15 mouse cellular contexts compared by ENCODE assay signal in the genomic region with DNA sequence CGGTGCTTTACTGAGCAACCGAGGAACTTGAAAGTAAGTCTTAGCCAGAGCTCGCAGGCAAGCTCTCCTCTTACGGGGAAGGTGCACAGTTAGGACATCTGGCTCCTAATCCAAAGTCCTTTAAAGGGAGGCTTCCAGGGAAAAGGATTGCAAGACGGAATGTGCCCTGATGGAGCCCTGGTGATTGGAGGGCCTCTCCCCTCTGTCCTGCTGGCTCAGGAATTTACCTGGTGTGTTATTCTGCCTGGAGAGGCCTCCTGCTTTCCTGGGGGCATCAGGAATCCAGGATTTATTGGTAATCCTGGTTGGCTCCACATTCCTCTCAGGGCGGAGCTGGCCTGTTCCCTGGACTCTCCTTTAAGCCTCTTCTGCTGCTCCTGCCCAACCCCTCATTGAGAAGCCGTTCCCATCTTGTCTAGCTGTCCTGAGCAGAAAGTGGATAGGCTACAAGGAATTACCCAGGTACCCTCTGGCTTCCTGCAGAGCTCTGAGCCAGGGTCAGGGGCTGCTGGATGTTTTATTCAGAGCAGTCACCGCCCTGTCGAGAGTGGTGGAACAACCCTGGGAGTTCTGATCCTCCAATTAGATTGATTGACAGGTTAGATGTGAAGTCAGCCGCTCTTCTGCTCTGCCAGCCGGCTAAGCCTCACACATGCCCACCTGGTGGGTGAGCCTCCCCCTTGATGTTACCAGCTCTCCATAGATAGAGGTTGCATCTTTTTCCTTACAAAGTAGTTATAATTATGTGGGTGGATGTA. TPM values are rescaled to one million over a fixed set of nuclear protein-coding genes. Genes with fewer than 3 reads are reported as not detected.
DNase-seq lines count a peak whose midpoint lies in the region; ATAC-seq lines count a peak whose summit lies in the region.
"Had no signal": no experiment of that assay in that cellular context is flagged by ENCODE, and none has a peak within 500 bp of the region (broad histone marks: within the 10 kb centered on the region; RNA-seq: fewer than 3 reads in every experiment).

No protein-coding gene starts in this region.

- no peaks in the 10 kb centered on the region for H3K9me3 ChIP-seq in forebrain, embryonic 14.5 days (replicated peaks; ENCODE audit: control insufficient read depth, low read length)
- H3K9me3 ChIP-seq in forebrain, embryonic 12.5 days = no peaks in the 10 kb centered on the region
- H3K9me3 ChIP-seq in kidney, embryonic 16.5 days (ENCODE audit: low read length) = no peaks in the 10 kb centered on the region
- H3K9me3 ChIP-seq in embryonic facial prominence, embryonic 11.5 days (replicated peaks; ENCODE audit: control insufficient read depth, low read length) = no peaks in the 10 kb centered on the region
- H3K9me3 ChIP-seq in midbrain, embryonic 16.5 days (replicated peaks; ENCODE audit: control insufficient read depth, low read length, poor library complexity, severe bottlenecking) = no peaks in the 10 kb centered on the region
- H3K9me3 ChIP-seq: embryonic facial prominence, embryonic 12.5 days had no signal

- peaks cover 30% of the 10 kb centered on the region for H3K36me3 ChIP-seq in forebrain, embryonic 14.5 days (ENCODE audit: control insufficient read depth, insufficient read depth, low read length)
- peaks cover 34% of the 10 kb centered on the region for H3K36me3 ChIP-seq in forebrain, embryonic 12.5 days (replicated peaks)
- no peaks in the 10 kb centered on the region for H3K36me3 ChIP-seq in kidney, embryonic 16.5 days (ENCODE audit: insufficient read depth, low read length)
- peaks cover 21% of the 10 kb centered on the region for H3K36me3 ChIP-seq in embryonic facial prominence, embryonic 11.5 days (replicated peaks; ENCODE audit: control insufficient read depth, insufficient read depth, low read depth, low read length)
- peaks cover 2% of the 10 kb centered on the region; the same call in 1 of the 2 replicates for H3K36me3 ChIP-seq in midbrain, embryonic 16.5 days (ENCODE audit: control insufficient read depth, insufficient read depth, low read length)

- 18% methylated on average over 11 of the region's 11 CpGs for WGBS in forebrain, embryonic 14.5 days
- 19% methylated on average over 11 of the region's 11 CpGs for WGBS in forebrain, embryonic 12.5 days
- WGBS in kidney, embryonic 16.5 days = 40% methylated on average over 11 of the region's 11 CpGs
- WGBS in embryonic facial prominence, embryonic 11.5 days = 23% methylated on average over 11 of the region's 11 CpGs
- WGBS in midbrain, embryonic 16.5 days = 22% methylated on average over 11 of the region's 11 CpGs

- no peak overlapping the region for H3K9ac ChIP-seq in forebrain, embryonic 14.5 days (ENCODE audit: low read length)
- no peak overlapping the region for H3K9ac ChIP-seq in forebrain, embryonic 12.5 days
- H3K9ac ChIP-seq in kidney, embryonic 16.5 days (replicated peaks; ENCODE audit: low read length) = peak overlapping the region; percentile 15; the same call in 1 of the 2 replicates
- peak overlapping the region; percentile 9; the same call in 1 of the 2 replicates for H3K9ac ChIP-seq in embryonic facial prominence, embryonic 11.5 days (replicated peaks; ENCODE audit: low read length)
- H3K9ac ChIP-seq in midbrain, embryonic 16.5 days (ENCODE audit: low read depth, low read length) = no peak overlapping the region
- H3K9ac ChIP-seq: embryonic facial prominence, embryonic 12.5 days had no signal

- no peak for DNase-seq in forebrain, embryonic 14.5 days (ENCODE audit: low spot score)
- no peak for DNase-seq in kidney, postnatal 10 days
- DNase-seq in embryonic facial prominence, embryonic 11.5 days (ENCODE audit: low spot score) = peak; percentile 4
- no peak for DNase-seq in layer of hippocampus, adult 9-10 months (ENCODE audit: low spot score)
- no peak for DNase-seq in spleen, adult 18-20 months
- DNase-seq: cerebellum, adult 9-10 months; kidney, postnatal 14 days; lung, adult 18-20 months had no signal

- H3K4me1 ChIP-seq in forebrain, embryonic 14.5 days (ENCODE audit: control insufficient read depth, insufficient read depth, low read length) = no peaks in the 10 kb centered on the region
- peaks cover 11% of the 10 kb centered on the region; the same call in 1 of the 2 replicates for H3K4me1 ChIP-seq in forebrain, embryonic 12.5 days
- no peaks in the 10 kb centered on the region for H3K4me1 ChIP-seq in kidney, embryonic 16.5 days (ENCODE audit: insufficient read depth, low read length)
- no peaks in the 10 kb centered on the region for H3K4me1 ChIP-seq in embryonic facial prominence, embryonic 11.5 days (ENCODE audit: control insufficient read depth, insufficient read depth, low read length)
- 0 out of 2 replicates have a peak, but pooled peaks cover 2% of the 10 kb centered on the region for H3K4me1 ChIP-seq in midbrain, embryonic 16.5 days (ENCODE audit: control insufficient read depth, insufficient read depth, low read length)
- H3K4me1 ChIP-seq: embryonic facial prominence, embryonic 12.5 days had no signal

- no peak overlapping the region for H3K4me2 ChIP-seq in forebrain, embryonic 14.5 days (ENCODE audit: low read length)
- H3K4me2 ChIP-seq in forebrain, embryonic 12.5 days = no peak overlapping the region
- H3K4me2 ChIP-seq in kidney, embryonic 16.5 days (replicated peaks; ENCODE audit: low read depth, low read length) = no peak overlapping the region
- no peak overlapping the region for H3K4me2 ChIP-seq in embryonic facial prominence, embryonic 11.5 days (ENCODE audit: low read depth, low read length)
- no peak overlapping the region for H3K4me2 ChIP-seq in midbrain, embryonic 16.5 days (ENCODE audit: low read length)
- H3K4me2 ChIP-seq: embryonic facial prominence, embryonic 12.5 days had no signal

- no peak overlapping the region for H3K4me3 ChIP-seq in forebrain, embryonic 14.5 days (ENCODE audit: low read depth, low read length)
- no peak overlapping the region for H3K4me3 ChIP-seq in forebrain, embryonic 12.5 days (replicated peaks)
- no peak overlapping the region for H3K4me3 ChIP-seq in kidney, embryonic 16.5 days (ENCODE audit: low read length)
- no peak overlapping the region for H3K4me3 ChIP-seq in embryonic facial prominence, embryonic 11.5 days (ENCODE audit: low read depth, low read length)
- H3K4me3 ChIP-seq in midbrain, embryonic 16.5 days (ENCODE audit: low read depth, low read length) = no peak overlapping the region
- H3K4me3 ChIP-seq: embryonic facial prominence, embryonic 12.5 days; myocyte had no signal

- H3K27me3 ChIP-seq in forebrain, embryonic 14.5 days (replicated peaks; ENCODE audit: control insufficient read depth, insufficient read depth, low read length) = no peaks in the 10 kb centered on the region
- no peaks in the 10 kb centered on the region for H3K27me3 ChIP-seq in forebrain, embryonic 12.5 days
- no peaks in the 10 kb centered on the region for H3K27me3 ChIP-seq in kidney, embryonic 16.5 days (ENCODE audit: insufficient read depth, low read length)
- no peaks in the 10 kb centered on the region for H3K27me3 ChIP-seq in embryonic facial prominence, embryonic 11.5 days (ENCODE audit: control insufficient read depth, insufficient read depth, low read length)
- H3K27me3 ChIP-seq in midbrain, embryonic 16.5 days (ENCODE audit: control insufficient read depth, insufficient read depth, low read depth, low read length) = no peaks in the 10 kb centered on the region
- H3K27me3 ChIP-seq: embryonic facial prominence, embryonic 12.5 days had no signal

- H3K27ac ChIP-seq in forebrain, embryonic 14.5 days (ENCODE audit: low read depth, low read length) = no peak overlapping the region
- no peak overlapping the region for H3K27ac ChIP-seq in forebrain, embryonic 12.5 days
- H3K27ac ChIP-seq in kidney, embryonic 16.5 days (ENCODE audit: low read length) = 0 out of 2 replicates have a peak overlapping the region, but pooled peaks have one; percentile 8
- 0 out of 2 replicates have a peak overlapping the region, but pooled peaks have one; percentile 13 for H3K27ac ChIP-seq in embryonic facial prominence, embryonic 11.5 days (replicated peaks; ENCODE audit: low read depth, low read length)
- H3K27ac ChIP-seq in midbrain, embryonic 16.5 days (ENCODE audit: low read length) = no peak overlapping the region
- H3K27ac ChIP-seq: embryonic facial prominence, embryonic 12.5 days; macrophage had no signal

- 0 out of 2 replicates have a peak, but pooled peaks have one; percentile 20 for ATAC-seq in forebrain, embryonic 14.5 days
- no peak for ATAC-seq in forebrain, embryonic 12.5 days (ENCODE audit: low FRiP score)
- no peak for ATAC-seq in kidney, embryonic 16.5 days (ENCODE audit: low FRiP score, low TSS enrichment)
- ATAC-seq in embryonic facial prominence, embryonic 11.5 days (replicated peaks; ENCODE audit: insufficient number of reproducible peaks, low FRiP score, low TSS enrichment, low read depth) = no peak
- peak; percentile 14; the same call in 1 of the 2 replicates for ATAC-seq in midbrain, embryonic 16.5 days
- ATAC-seq: hindbrain, embryonic 16.5 days had no signal

RNA-seq across cellular contexts. Expression of gene Tmem106c, which starts 9.4 kb away (rescaled TPM):
- polyA plus RNA-seq in forebrain, embryonic 14.5 days (2014; fragmentation: Nextera tagmentation; extraction: Ambion mirVana) = 71.7 and 75.2 TPM in 2 replicates
- polyA plus RNA-seq in forebrain, embryonic 12.5 days (2016; fragmentation: Nextera tagmentation; extraction: Ambion mirVana) = 41.5 and 44.9 TPM in 2 replicates
- 56.0 and 61.3 TPM in 2 replicates for polyA plus RNA-seq in kidney, embryonic 16.5 days (2015; fragmentation: Nextera tagmentation; extraction: Ambion mirVana)
- polyA plus RNA-seq in embryonic facial prominence, embryonic 11.5 days (2014; fragmentation: Nextera tagmentation; extraction: Ambion mirVana) = 39.1 and 40.6 TPM in 2 replicates
- 52.5 and 57.2 TPM in 2 replicates for polyA plus RNA-seq in midbrain, embryonic 16.5 days (2015; fragmentation: Nextera tagmentation; extraction: Ambion mirVana)

RNA-seq across cellular contexts. Expression of gene Col2a1, which starts 31.1 kb away (rescaled TPM):
- polyA plus RNA-seq in forebrain, embryonic 14.5 days (2014; fragmentation: Nextera tagmentation; extraction: Ambion mirVana) = 19.4 and 23.9 TPM in 2 replicates
- polyA plus RNA-seq in forebrain, embryonic 12.5 days (2016; fragmentation: Nextera tagmentation; extraction: Ambion mirVana) = 112 and 122 TPM in 2 replicates
- 19.0 and 19.5 TPM in 2 replicates for polyA plus RNA-seq in kidney, embryonic 16.5 days (2015; fragmentation: Nextera tagmentation; extraction: Ambion mirVana)
- polyA plus RNA-seq in embryonic facial prominence, embryonic 11.5 days (2014; fragmentation: Nextera tagmentation; extraction: Ambion mirVana) = 161 and 177 TPM in 2 replicates
- polyA plus RNA-seq in midbrain, embryonic 16.5 days (2015; fragmentation: Nextera tagmentation; extraction: Ambion mirVana) = 22.6 and 34.8 TPM in 2 replicates
- polyA plus RNA-seq: macrophage had no signal

Comparison
In these comparisons a context has a peak if more than half of its experiments do, and no peak if none do; other contexts are left out.
1. ATAC-seq: peak in forebrain, embryonic 14.5 days (single experiment) and midbrain, embryonic 16.5 days (single experiment); none in forebrain, embryonic 12.5 days (single experiment), kidney, embryonic 16.5 days (single experiment) and embryonic facial prominence, embryonic 11.5 days (single experiment).
2. H3K27ac ChIP-seq: peak in kidney, embryonic 16.5 days (single experiment) and embryonic facial prominence, embryonic 11.5 days (single experiment); none in forebrain, embryonic 14.5 days (single experiment), forebrain, embryonic 12.5 days (single experiment) and midbrain, embryonic 16.5 days (single experiment).
3. H3K9ac ChIP-seq: peak in kidney, embryonic 16.5 days (single experiment) and embryonic facial prominence, embryonic 11.5 days (single experiment); none in forebrain, embryonic 14.5 days (single experiment), forebrain, embryonic 12.5 days (single experiment) and midbrain, embryonic 16.5 days (single experiment).